In the genomic region with DNA sequence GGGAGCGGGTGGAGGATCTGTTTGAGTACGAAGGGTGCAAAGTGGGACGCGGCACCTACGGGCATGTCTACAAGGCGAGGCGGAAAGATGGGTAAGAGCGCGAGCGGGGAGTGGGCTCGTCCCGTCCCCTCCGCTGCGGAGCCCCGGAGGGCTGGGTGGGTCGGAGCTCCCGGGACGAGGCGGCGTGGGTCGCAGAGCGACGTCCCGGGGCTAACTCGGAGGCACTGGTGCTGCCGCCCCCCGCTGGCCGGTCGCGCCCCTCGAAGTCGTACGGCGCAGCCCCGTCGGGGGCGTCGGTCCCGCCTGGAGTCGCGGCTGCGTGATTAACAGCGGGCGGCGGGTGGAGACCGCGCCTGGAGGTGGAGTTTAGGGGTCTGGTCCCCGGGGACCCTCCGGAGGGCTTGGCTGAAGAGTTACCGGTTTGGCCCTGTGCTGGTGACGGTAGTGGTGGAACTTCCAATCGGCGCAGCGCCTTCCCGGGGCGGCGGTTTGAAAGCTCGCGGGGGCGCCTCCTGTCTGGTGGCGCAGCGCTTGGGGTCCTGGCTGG, we compare ENCODE assay signal across 8 mouse cellular contexts. TPM values are rescaled to one million over a fixed set of nuclear protein-coding genes. Genes with fewer than 3 reads are reported as not detected.
DNase-seq lines count a peak whose midpoint lies in the region; ATAC-seq lines count a peak whose summit lies in the region.

No protein-coding gene starts in this region.

- H3K36me3 ChIP-seq in kidney, embryonic 14.5 days (ENCODE audit: control insufficient read depth, insufficient read depth, low read length): no peaks in the 10 kb centered on the region
- no peaks in the 10 kb centered on the region for H3K36me3 ChIP-seq in liver, embryonic 16.5 days (ENCODE audit: control insufficient read depth, insufficient read depth)
- H3K36me3 ChIP-seq in neural tube, embryonic 13.5 days: no peaks in the 10 kb centered on the region

- DNase-seq in urinary bladder, postnatal 14 days (ENCODE audit: low spot score): peak; percentile 51
- no peak for DNase-seq in urinary bladder, adult 2 months (ENCODE audit: low spot score)
- DNase-seq in embryo, embryonic 11.5 days (ENCODE audit: low read depth, low spot score): peak; percentile 51
- DNase-seq in heart, adult 8-10 months (ENCODE audit: low spot score): peak; percentile 50
- DNase-seq in thymus, postnatal 36 days: peak; percentile 73 to 81

- H3K9ac ChIP-seq in kidney, embryonic 14.5 days (ENCODE audit: low read depth, low read length): peak overlapping the region; percentile 84
- H3K9ac ChIP-seq in liver, embryonic 16.5 days (ENCODE audit: low read depth, low read length): peak overlapping the region; percentile 96
- peak overlapping the region; percentile 88 for H3K9ac ChIP-seq in neural tube, embryonic 13.5 days

- ATAC-seq in kidney, embryonic 14.5 days (ENCODE audit: low FRiP score, low TSS enrichment): peak; percentile 48
- ATAC-seq in liver, embryonic 16.5 days (ENCODE audit: low read depth): no peak
- peak; percentile 60 for ATAC-seq in neural tube, embryonic 13.5 days (ENCODE audit: low read depth)

- H3K9me3 ChIP-seq in kidney, embryonic 14.5 days (ENCODE audit: control insufficient read depth, low read length): no peaks in the 10 kb centered on the region
- H3K9me3 ChIP-seq in liver, embryonic 16.5 days (replicated peaks; ENCODE audit: control insufficient read depth, low read length): no peaks in the 10 kb centered on the region
- H3K9me3 ChIP-seq in neural tube, embryonic 13.5 days: no peaks in the 10 kb centered on the region

- no peaks in the 10 kb centered on the region for H3K27me3 ChIP-seq in kidney, embryonic 14.5 days (ENCODE audit: control insufficient read depth, insufficient read depth, low read length)
- no peaks in the 10 kb centered on the region for H3K27me3 ChIP-seq in liver, embryonic 16.5 days (ENCODE audit: control insufficient read depth, insufficient read depth, low read depth, low read length)
- no peaks in the 10 kb centered on the region for H3K27me3 ChIP-seq in neural tube, embryonic 13.5 days

- H3K27ac ChIP-seq in kidney, embryonic 14.5 days (ENCODE audit: low read depth, low read length): peak overlapping the region; percentile 96
- H3K27ac ChIP-seq in liver, embryonic 16.5 days (ENCODE audit: low read length): peak overlapping the region; percentile 100
- peak overlapping the region; percentile 94 for H3K27ac ChIP-seq in neural tube, embryonic 13.5 days (replicated peaks)

- peak overlapping the region; percentile 77 for H3K4me3 ChIP-seq in kidney, embryonic 14.5 days (ENCODE audit: low read length)
- peak overlapping the region; percentile 97 for H3K4me3 ChIP-seq in liver, embryonic 16.5 days (ENCODE audit: low read depth, low read length)
- peak overlapping the region; percentile 90 for H3K4me3 ChIP-seq in neural tube, embryonic 13.5 days

- peak overlapping the region; percentile 59 for H3K4me2 ChIP-seq in kidney, embryonic 14.5 days (replicated peaks; ENCODE audit: low read depth, low read length)
- H3K4me2 ChIP-seq in liver, embryonic 16.5 days (ENCODE audit: low read depth, low read length): peak overlapping the region; percentile 89
- peak overlapping the region; percentile 73 for H3K4me2 ChIP-seq in neural tube, embryonic 13.5 days

- H3K4me1 ChIP-seq in kidney, embryonic 14.5 days (ENCODE audit: control insufficient read depth, insufficient read depth, low read length): peaks cover 11% of the 10 kb centered on the region
- peaks cover 19% of the 10 kb centered on the region for H3K4me1 ChIP-seq in liver, embryonic 16.5 days (ENCODE audit: control insufficient read depth, low read depth, low read length)
- peaks cover 36% of the 10 kb centered on the region for H3K4me1 ChIP-seq in neural tube, embryonic 13.5 days (replicated peaks)

- under 1% methylated on average over 62 of the region's 62 CpGs for WGBS in kidney, embryonic 14.5 days
- WGBS in liver, embryonic 16.5 days (ENCODE audit: insufficient replicate concordance): under 1% methylated on average over 62 of the region's 62 CpGs
- under 1% methylated on average over 57 of the region's 62 CpGs for WGBS in neural tube, embryonic 13.5 days

RNA-seq across cellular contexts. Expression of gene Cdk19, which starts 10.3 kb away (rescaled TPM):
- 14.6 and 17.0 TPM in 2 replicates for polyA plus RNA-seq in urinary bladder, adult 2 months (2012; rRNA removed)
- total RNA-seq in heart, adult 8-10 months (2022): 10 to 100 TPM; 12.1 to 13.7 (median 13.4) TPM
- 6.7 and 10.8 TPM in 2 replicates for polyA plus RNA-seq in kidney, embryonic 14.5 days (2014; fragmentation: Nextera tagmentation; extraction: Ambion mirVana)
- 2.7 and 3.1 TPM in 2 replicates for polyA plus RNA-seq in liver, embryonic 16.5 days (2015; fragmentation: Nextera tagmentation; extraction: Ambion mirVana)
- 11.1 and 12.5 TPM in 2 replicates for polyA plus RNA-seq in neural tube, embryonic 13.5 days (2015; fragmentation: Nextera tagmentation; extraction: Ambion mirVana)

RNA-seq across cellular contexts. Expression of gene Amd1, which starts 47.7 kb away (rescaled TPM):
- polyA plus RNA-seq in urinary bladder, adult 2 months (2012; rRNA removed): 99.7 and 110 TPM in 2 replicates
- 100 to 1,000 TPM in 3 of 4 experiments, 10 to 100 TPM in 1; 87.6 to 131 (median 118) TPM for total RNA-seq in heart, adult 8-10 months (2022)
- 78.8 and 80.9 TPM in 2 replicates for polyA plus RNA-seq in kidney, embryonic 14.5 days (2014; fragmentation: Nextera tagmentation; extraction: Ambion mirVana)
- polyA plus RNA-seq in liver, embryonic 16.5 days (2015; fragmentation: Nextera tagmentation; extraction: Ambion mirVana): 33.5 and 37.6 TPM in 2 replicates
- polyA plus RNA-seq in neural tube, embryonic 13.5 days (2015; fragmentation: Nextera tagmentation; extraction: Ambion mirVana): 40.6 and 44.4 TPM in 2 replicates
